Mouse (Mus musculus): ENCODE measurements around the gene 5830473C10Rik.
"Not testable (repeated sequence)": the region's sequence is repeated elsewhere in the genome, so short reads cannot be mapped to it uniquely, and the experiment has no call there.

5830473C10Rik gene

GRCm38 (mm10) chr5:90596155-90596554, 35.2 kb downstream of the 5830473C10Rik start:
- no peak for DNase-seq

DNA sequence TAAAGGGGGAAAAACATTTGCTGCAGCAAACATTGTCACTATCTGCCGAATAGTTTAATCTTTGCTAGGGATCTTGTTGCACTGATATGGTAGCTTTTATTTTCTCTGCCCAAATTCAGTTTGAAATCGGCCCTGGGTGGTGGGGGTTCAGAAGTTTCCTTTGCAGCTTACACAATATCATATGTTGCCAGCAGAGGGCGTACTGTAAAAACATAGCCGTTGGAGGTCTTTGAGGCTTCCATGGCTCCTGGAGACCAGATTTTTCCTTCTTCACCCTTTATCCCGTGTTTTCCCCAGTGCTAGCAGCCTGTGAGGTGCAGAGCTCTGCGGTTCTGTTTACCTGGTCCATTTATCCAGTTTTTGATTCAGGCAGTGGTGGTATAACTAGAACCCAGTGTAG, 40.6 kb downstream of the 5830473C10Rik start:
- DNase-seq = peak; percentile 25 to 63

DNA sequence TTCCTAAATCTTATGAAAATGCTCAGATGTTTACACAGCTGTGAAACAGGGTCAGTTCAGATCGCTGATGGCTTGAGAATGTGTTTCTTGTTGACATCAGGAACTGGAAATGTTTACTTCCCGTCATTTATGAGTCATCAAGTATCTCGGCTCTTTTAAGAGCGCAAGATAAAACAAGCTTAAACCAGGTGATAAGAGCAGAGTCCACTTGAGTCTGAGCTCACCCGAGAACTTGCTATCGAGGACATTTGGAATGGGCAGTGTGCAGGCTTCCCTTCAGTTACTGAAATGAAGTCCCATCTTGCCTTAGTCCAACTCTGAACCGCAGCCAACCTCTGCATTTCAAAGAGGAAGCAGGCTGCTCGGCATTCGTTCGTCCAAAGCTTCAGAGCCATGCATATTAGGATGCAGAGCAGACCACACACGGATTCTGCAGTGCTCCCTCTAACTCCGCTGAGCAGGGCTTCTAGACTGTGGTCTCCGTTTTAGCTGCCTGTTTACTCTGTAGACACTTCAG, 42.6 kb downstream of the 5830473C10Rik start:
- DNase-seq = no peak

- DNase-seq = no peak
These were observed 48.0 kb downstream of the 5830473C10Rik start for GRCm38 (mm10) chr5:90608906-90609305.

DNA sequence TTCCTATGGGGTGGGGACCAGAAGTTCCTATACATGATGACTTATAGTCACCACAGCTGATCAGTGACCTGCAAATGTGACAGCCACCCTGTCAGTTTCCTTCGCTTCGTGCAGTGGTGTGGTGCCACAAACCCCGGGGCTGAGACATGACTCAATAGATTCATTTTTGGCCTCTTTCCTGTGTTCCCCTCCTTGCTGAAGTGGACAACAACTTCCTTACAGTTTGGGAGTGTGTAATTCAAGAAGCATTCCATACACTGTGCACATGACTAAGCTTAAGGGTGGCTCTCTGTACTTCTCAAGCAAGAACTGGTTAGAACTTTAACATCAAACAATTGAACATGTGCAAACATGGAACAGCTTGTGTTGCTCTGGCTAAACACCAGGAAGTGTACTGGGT, 50.5 kb downstream of the 5830473C10Rik start:
- no peak for DNase-seq

DNA sequence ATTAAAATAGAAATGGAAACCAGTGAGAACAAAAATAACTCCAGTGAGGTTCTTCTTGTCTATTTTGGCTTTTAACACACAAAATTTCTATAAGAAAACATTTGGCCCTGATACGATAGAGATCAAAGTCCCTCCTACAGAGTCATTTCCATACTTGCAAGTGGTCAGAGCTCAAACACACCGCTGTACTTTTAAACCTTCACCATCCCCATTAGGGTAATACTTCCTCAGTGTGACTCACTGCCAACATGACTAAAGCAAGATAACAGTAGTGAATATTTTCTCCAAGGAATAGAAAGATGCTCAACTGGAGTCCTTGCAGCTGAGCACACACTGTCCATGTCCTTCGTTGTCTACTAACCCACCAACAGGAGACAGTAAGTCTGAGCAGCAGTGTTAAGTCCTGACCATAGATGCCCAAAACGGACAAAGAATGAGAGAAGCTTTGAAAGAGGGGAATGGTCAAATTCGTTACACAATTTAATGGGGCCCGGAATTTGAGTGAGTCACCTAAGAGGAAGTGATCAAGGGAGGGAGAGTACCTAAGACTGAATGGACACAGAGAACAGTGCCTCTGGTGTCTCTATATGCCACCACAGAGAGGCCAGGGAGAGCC, 51.2 kb downstream of the 5830473C10Rik start:
- DNase-seq = no peak

- not testable (repeated sequence) for DNase-seq
These were observed 51.8 kb downstream of the 5830473C10Rik start for GRCm38 (mm10) chr5:90612751-90613150.

GRCm38 (mm10) chr5:90617859-90618258, 57.0 kb downstream of the 5830473C10Rik start:
- DNase-seq = no peak

DNA sequence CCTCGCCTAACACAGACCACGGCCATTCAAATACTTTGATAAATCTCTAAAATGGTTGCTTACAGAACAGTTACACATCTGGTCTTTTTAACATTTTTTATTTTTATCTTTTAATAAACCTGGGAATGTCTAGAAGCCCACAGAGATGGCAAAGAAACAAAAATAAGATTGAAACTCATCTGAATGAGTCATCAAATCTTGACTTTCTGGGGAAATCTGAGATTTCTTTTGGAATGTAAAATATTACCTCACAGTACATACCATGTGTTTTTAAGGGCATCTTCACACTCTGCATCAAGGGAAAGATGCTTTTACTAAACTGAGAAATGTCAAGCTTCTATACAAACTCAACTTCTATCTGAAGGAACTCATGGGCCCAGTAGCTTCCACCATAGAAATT, 60.4 kb downstream of the 5830473C10Rik start:
- no peak for DNase-seq

DNA sequence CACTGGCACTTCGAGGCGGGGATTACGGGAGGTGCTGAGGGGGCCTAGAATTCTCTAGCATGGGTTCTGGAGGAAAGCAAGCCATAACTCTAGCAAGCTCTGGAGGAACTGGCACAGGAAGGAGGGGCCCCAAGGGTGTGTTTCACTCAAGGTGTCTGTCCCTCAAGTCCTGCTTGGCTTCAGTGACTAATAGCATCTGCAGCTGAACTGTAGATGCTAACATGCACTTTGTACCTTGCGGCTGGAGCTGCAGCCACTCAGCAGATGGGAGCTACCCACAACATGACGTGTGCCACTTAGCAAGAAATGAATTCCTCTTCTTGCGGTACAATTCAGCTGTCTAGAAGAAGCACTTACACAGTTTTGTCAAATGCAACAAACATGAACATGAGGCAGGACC, 60.8 kb downstream of the 5830473C10Rik start:
- no peak for DNase-seq

DNA sequence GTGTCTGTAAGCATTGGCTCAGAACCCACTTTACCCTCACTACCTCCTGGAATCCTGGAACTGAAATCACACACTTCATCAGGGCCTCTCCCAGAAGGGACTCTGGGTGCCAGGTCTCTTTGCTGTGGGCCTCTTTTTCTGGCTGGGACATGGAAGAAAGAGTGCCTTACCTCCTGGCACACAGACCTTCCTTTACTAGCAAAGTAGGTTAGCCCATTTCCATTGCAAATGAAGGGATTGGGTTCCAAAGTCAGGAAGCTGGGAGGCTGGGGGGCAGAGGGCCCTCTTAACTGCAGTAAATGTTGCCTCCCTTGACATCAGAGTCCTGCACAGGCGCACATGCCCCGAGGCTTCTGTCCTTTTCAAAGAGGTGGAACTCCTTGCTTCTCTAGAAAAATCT, 62.3 kb downstream of the 5830473C10Rik start:
- no peak for DNase-seq

DNA sequence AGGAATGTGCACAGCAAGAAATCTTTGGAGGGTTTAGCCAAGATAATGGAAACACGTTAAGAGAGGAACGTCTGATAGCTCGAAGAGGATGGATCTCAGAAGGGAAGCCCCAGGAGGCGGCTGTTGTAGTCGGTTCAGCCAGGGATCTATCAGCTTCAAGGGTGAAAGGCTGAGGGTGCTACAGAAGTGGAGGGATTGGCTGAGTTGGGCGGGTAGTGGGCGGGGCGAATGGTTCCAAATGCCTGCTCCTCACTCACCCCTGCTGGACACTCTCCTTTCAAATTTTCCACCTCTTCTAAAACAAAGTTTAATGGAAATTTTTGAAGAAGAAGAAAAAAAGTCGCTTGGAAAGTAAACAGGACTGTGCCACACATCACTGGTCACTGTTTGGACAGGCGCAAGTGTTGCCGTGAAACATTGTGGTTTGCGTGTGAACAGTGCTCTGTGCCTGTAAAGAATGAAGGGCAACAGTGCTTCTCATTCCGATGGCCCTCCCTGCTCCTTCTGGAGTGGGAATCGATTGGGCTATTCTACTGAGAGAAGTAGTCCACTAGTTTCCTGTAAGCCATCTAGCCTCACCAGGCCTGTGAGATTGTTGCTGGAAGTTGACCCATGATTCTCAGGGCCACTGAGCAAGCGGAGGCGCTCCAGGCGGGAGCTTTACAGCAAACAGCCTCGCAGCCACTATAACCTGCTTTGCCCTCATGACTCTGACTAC, 64.0 kb downstream of the 5830473C10Rik start:
- no peak for DNase-seq

DNA sequence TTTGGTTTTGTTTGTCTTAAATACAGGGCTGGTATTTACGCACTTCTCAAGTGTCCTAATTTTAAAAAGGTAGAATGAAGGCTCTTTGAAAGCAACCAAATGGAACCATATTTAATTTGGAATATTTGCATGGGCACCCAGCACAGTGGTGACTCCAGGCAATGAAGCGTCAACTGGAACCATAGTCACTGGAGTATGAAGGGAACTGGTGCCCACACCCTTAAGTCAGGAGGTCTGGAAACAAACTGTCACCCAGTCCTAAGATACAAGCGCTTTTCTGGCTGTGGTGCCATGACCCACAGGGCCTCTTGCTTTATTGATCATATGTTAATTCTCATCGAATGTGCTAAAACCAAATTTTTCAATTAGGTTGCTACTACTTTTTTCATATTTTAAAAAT, 66.5 kb downstream of the 5830473C10Rik start:
- DNase-seq = no peak

- DNase-seq = no peak
These were observed 67.1 kb downstream of the 5830473C10Rik start for GRCm38 (mm10) chr5:90628011-90628410.

GRCm38 (mm10) chr5:90628530-90628929, 67.6 kb downstream of the 5830473C10Rik start:
- no peak for DNase-seq

DNA sequence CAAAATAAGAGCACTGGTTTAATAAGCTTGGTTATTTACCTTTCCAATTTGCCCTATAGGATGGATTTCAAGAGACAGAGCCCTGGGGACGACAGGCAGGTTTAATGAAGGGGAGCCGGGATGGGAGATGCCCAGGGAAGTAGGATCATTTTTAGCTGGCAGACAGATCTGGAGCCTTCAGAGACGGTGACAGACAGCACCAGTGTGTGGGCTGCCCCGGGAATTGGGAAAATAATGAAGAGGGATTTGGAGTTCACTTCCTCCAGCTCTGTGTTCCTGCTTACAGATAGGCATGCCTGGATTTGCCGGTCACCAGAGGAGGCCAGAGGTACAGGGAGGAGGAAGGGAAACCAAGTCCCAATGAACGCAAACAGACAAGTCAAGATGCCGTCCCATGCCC, 74.0 kb downstream of the 5830473C10Rik start:
- DNase-seq = no peak

GRCm38 (mm10) chr5:90640286-90641217, 79.6 kb downstream of the 5830473C10Rik start, which contains the start of gene Rassf6:
Gene Rassf6, minus strand, starts transcription at chr5:90640657.
- DNase-seq = peak; percentile 48 to 59

DNA sequence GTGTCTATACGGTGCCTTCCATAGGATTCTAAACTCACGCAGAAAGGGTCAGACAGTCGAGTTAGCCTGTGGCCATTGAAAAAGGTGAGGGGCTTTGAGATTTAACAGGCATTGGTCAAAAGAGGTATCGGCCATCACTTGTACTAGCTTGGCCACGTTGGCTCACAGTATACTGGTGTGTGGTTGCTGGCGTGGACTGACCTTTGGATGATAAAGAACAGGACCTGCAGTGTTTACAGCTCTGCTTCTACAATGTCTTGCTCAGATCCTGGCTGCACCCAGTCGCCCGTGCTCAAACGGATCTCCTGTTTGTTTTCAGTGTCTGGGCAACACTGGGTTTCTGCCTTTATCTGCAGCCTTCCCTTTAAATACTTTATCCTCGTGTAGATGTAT, 80.3 kb downstream of the 5830473C10Rik start:
- no peak for DNase-seq

- DNase-seq = no peak
These were observed 84.7 kb downstream of the 5830473C10Rik start for GRCm38 (mm10) chr5:90645579-90645978.

- no peak for DNase-seq
These were observed 85.5 kb downstream of the 5830473C10Rik start for GRCm38 (mm10) chr5:90646398-90646797.

All from cerebellum, postnatal 25 days (tissue).